Mouse (Mus musculus): Measurements from ENCODE around the gene Vsx1. TPM values are rescaled to one million over a fixed set of nuclear protein-coding genes. Genes with fewer than 3 reads are reported as not detected.

Vsx1 gene
- under 1 TPM in 1 of 2 experiments, not detected in 1; 0.10 TPM for total RNA-seq (2021)

- DNase-seq = no peak
Observed at GRCm38 (mm10) chr2:150689223-150689800, at the start of gene Vsx1. Gene Vsx1 (minus strand): TSS chr2:150689360.

DNA sequence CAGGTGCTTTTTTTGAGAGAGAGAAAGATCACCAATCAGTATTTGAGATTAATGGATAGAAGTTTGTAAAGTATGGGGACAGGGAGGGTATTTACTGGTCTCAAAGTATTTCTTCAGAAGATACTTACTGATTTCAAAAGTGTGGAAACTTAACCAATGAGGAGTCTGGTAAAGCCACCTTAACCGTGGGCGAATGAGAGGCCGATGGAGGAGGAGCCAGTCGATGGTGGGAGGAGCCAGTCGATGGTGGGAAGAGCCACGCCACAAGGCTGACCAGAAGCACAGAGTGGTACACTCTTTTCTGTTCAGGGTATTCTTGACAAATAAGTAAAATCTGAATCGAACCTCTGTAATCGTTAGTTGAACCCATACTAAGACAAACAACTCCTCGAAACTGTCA lies 48.7 kb upstream of the Vsx1 start:
- no peak for DNase-seq

DNA sequence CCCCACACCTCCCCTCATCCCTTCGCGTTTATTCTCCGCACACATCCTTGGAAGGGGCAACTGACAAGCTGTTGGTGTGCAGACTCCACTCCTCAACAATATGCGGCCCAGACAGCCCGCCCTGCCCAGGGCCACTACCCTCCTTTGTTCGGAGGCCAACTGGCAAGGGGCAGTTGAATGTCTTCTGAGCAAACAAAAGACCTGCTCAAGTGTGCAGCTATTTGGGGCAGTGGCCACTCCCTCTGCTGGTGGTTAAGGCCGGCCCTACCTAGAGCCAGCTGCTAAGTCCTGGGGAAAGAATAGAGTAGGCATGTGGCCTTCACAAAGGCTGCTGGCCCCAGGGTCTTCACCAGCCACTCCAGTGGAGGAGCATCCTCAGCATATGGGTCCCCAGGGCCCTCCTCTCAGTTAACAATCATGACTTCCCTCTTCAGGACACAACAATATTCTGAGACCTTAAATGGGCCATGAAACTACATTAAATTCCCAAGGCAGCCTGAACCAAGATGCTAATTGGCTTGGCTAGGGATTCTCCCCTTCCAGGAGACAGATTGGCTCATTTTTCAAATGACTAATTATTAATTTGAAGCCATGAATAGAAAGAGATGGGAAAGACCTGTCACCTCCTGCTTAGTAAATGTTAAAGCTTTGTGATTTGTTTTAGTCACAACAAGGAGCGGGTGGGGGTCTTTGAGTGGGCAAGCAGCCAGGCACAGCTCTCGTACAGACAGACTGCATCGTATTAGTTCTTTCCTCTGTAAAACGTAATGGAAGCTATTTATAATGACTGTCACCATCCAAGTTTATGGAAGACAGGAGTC lies 46.8 kb upstream of the Vsx1 start:
- no peak for DNase-seq

DNA sequence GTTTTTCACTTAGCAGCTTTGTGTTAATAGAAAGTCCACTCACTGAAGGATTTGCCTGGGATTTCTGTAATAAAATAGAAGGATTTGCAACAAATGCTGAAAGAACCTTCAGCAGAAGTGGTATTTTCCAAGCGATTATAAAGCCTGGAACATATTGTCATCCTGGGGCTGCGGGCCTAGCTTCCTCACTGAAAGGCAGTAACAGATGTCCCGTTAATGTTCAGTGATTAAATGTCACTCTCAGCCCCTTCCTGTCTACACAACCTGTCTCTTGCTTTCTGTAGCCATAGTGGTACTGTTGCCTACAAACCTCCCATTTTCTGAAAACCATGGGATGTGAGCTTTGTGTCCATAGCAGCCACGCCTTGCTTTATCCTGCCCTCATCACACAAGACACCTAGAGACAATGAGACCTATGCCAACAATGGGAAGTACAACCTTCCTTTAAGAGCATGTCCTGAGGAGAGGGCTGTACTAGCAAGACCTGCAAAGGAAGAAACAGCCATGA lies 23.1 kb upstream of the Vsx1 start:
- no peak for DNase-seq

GRCm38 (mm10) chr2:150691481-150692170 lies 2.5 kb upstream of the Vsx1 start:
- DNase-seq = no peak

- no peak for DNase-seq
Observed at GRCm38 (mm10) chr2:150690216-150690615, 1.1 kb upstream of the Vsx1 start.

DNA sequence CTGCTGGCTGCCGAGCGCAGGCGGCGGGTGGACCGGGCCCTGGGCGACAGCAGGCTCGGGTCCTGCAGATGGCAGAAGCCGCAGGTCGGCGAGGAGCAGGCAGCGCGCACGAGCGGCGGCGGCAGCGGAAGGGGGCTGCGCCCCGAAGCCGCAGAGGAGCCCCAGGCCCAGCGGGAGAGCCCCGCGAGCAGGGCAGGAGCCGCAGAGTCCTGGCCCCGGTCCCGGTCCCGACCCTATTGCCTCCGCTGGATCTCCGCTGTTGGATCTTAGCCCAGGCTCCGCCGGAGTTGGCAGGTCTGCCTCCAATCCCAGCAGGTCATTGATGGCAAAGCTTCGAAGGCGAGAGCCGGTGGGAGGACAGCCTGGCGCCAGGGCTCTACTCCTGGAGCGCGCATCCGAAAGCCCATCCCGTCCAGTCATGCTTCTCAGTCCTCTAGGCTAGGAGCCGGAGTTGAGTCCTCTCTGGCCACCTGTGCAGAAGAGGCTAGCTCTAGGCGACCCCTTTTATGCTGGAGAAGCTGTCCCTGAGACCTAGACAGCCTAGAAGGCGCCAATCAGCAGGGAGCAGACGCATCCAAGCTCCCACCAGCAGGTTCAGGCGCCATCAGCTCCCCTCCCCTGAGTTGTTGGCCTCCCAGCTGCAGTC lies 496 bp downstream of the Vsx1 start:
- DNase-seq = peak in 1 of 2 experiments; percentile 54

GRCm38 (mm10) chr2:150687871-150688540 lies 1.2 kb downstream of the Vsx1 start:
- DNase-seq = no peak

DNA sequence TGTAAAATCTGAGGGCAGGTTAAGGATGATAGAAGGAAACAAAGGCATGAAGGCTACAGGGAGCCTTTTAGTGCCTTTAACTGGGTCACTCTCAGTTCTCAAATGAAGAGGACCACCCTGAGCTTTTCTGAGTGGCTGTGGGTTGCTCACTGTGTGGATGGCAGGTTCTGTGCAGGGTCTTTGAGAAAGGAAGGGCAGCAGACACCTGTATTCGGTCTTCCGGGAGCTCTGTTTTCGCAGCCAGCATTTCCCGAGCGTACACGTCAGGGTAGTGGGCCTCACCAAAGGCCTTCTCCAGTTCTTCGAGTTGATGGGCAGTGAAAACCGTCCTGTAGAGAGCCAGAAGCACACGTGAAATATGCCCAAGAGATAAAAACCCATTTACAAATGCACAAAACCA lies 3.8 kb downstream of the Vsx1 start:
- DNase-seq = no peak

DNA sequence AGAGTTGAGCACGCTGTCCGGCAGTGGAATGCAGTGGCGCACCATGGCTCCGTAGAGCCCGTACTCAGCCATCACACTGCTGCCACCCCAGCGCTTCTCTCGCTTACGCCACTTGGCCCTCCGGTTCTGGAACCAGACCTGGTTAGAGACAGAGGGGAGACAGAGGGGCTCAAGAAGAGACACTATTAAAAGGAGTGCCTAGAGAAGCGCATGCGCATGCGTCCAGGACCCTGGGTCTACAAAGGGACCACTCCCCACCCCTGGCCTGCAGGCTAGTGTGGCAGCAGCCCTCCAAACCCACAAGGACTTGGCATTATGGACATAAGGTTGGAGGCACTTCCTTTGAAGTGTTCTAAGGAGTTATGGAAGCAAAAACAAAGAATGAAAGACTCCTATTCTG lies 4.7 kb downstream of the Vsx1 start:
- no peak for DNase-seq

DNA sequence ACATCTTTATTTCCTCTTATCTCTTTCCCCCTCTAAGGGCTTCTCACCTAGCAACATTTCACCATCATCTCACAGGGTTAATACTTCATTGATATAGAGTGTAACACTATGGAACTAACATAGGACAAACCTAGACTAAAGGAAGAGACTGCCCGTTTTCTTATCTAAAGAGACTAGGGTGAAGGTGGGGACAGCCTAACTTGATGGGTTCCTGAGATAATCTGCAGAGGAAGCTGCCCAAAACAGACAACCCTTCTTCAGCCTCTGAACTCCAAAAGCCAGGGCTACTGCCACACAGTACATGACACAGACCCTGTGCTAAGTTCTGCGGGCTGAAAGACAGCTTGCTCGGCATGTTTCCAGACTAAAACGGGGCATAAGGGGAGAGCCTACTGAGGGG lies 7.6 kb downstream of the Vsx1 start:
- DNase-seq = no peak

DNA sequence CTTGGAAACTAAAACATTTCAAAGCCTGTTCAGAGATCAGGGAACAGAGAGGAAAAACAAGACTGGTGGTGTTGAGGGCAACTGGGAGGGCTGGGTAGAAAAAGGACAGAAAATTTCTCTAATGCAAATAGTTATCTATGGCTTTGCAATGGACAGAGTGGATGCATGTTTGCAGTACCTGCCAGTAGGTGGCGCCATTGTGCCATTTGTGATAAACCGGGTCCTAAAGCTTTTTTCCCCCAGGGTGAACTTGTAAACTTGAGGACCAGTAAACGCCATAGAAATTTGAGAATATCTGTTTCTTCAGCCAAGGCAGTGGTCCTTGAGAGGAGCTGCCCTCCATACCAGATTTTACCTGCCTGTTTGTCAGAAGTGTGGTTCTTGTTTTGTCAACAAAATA lies 10.8 kb downstream of the Vsx1 start:
- peak; percentile 51 to 70 for DNase-seq

DNA sequence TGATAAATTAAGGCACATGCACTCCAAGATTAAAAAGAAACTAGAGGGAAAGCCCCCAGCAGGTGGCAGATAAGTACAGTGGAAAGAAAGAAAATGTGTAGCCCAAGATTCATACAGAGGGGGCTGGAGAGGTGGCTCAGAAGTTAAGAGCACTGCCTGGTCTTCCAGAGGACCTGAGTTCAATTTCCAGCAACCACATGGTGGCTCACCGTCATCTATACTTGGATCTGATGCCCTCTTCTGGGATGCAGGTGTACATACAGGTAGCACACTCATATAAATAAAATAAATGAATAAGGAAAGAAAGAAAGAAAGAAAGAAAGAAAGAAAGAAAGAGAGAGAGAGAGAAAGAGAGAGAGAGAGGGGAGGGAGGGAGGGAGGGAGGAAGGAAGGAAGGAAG lies 13.6 kb downstream of the Vsx1 start:
- no peak for DNase-seq

DNA sequence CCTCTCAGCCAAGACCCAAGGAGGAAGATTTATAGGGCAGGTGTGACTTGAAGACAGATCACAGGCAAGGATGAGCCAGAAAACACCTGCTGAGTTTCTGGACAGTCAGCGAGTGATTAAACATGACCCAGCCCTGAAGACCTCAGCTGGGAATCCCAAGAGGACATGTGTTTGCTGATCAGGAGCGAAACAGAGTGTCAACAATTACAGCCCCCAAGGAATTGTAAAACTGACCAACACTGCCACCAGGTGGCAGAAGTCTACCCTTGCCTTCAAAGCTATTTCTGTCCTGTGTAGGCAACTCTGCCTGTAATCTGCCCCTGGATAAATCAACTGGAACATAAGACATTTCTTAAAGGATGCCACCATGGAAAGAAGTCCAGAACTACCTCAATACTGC lies 14.3 kb downstream of the Vsx1 start:
- DNase-seq = peak; percentile 47 to 67

DNA sequence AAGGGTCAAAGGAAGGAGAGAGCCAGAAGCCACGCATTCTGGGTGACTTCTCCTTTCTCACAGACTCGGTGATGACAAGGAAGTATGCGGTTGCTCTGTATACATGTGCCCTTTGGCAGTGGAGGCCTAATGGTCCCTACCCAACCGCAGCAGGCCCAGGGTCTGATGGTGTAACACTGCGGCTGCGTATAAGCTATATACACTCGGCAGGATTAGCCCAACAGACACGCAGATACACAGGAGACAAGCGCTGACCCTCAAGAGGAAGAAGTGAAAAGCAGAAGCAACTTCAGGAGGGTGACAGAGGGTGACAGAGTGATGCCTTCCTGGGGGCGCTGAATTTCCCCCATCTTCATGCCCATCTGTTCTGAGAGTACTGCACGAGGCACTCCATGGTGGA lies 15.2 kb downstream of the Vsx1 start:
- no peak for DNase-seq

DNA sequence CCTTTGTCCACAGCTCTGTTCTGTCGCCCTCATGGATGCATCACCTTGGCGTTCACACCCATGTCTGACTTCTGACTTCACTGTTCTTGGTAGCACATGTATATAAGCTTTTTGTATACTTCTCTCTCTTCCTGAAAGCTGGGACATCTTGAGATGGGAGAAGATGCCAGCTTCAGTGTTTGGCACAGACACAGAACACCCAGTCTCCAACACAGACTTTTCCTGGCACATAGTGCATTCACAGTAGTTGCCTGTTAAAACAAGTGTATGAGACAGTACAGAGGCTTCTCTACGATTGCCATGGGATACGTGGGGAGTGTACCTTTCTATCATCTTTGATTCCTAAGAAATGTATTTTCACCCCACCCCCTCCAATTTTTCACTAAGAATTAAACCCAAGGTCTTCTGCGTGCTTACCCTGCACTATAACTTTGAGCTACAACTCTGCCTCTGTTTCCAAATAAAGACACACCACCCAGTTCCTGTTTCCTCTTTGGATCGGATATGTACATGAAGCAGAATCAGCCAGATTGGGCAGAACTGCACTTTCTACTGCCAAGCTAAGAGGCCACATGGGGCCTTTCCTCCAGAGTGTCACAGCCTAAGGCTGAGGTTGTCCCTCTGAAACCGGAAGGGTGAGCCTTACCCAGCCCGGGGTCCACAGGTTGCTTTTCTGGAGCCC lies 17.4 kb downstream of the Vsx1 start:
- no peak for DNase-seq

- DNase-seq = no peak
Observed at GRCm38 (mm10) chr2:150670926-150671325, 18.2 kb downstream of the Vsx1 start.

GRCm38 (mm10) chr2:150669454-150670045 lies 19.6 kb downstream of the Vsx1 start:
- no peak for DNase-seq

GRCm38 (mm10) chr2:150668956-150669355 lies 20.2 kb downstream of the Vsx1 start:
- DNase-seq = no peak

GRCm38 (mm10) chr2:150667820-150668766 lies 21.1 kb downstream of the Vsx1 start, which contains the start of gene Acss1:
Gene Acss1 (minus strand): TSS chr2:150668500.
- peak; percentile 53 to 67 for DNase-seq
